Mouse (Mus musculus) liver, postnatal 0 days (tissue): ENCODE results near the gene Cd109. TPM values are rescaled to one million over a fixed set of nuclear protein-coding genes. Genes with fewer than 3 reads are reported as not detected.
A peak's percentile ranks its signal among the peaks of the same experiment; 100 is the strongest.

Source experiments
- ATAC-seq: fragments of 200-750 bp; cut with Nextera tagmentation; 2 replicates; pipeline ENCODE4 v1.8.0; 2017; ENCODE audit warnings: mild to moderate bottlenecking, moderate library complexity
- DNase-seq: peaks from one replicate; pipeline ENCODE4 v3.0.0-alpha.2; 2016
- H3K27ac ChIP-seq: fragments of 300-500 bp; sonication (generic); 2 replicates; pipeline ENCODE4 v1.5.1; 2014; ENCODE audit warnings: antibody characterized with exemption, moderate library complexity, mild to moderate bottlenecking, low read depth
- H3K27me3 ChIP-seq: fragments of 300-500 bp; sonication (generic); 2 replicates; pipeline ENCODE4 v1.6.1; 2014; ENCODE audit warnings: low read length, control low read depth, mixed read lengths; ENCODE audit not compliant: insufficient read depth
- H3K36me3 ChIP-seq: fragments of 300-500 bp; sonication (generic); replicated peaks from 2 replicates; pipeline ENCODE4 v1.6.1; 2014; ENCODE audit warnings: mild to moderate bottlenecking, control low read depth, low read length, moderate library complexity, mixed read lengths; ENCODE audit not compliant: insufficient read depth
- H3K4me1 ChIP-seq: fragments of 300-500 bp; sonication (generic); 2 replicates; pipeline ENCODE4 v1.6.1; 2014; ENCODE audit warnings: antibody characterized with exemption, mild to moderate bottlenecking, control low read depth; ENCODE audit not compliant: insufficient read depth
- H3K4me2 ChIP-seq: fragments of 300-500 bp; sonication (generic); 2 replicates; pipeline ENCODE4 v1.6.1; 2014; ENCODE audit warnings: low read depth, mild to moderate bottlenecking, low read length, moderate library complexity, mixed read lengths
- H3K4me3 ChIP-seq: fragments of 300-500 bp; sonication (generic); 2 replicates; pipeline ENCODE4 v1.5.1; 2014; ENCODE audit warnings: low read depth, low read length
- H3K9ac ChIP-seq: fragments of 300-500 bp; sonication (generic); replicated peaks from 2 replicates; pipeline ENCODE4 v1.6.1; 2014; ENCODE audit warnings: mild to moderate bottlenecking, moderate library complexity
- H3K9me3 ChIP-seq: fragments of 300-500 bp; sonication (generic); 2 replicates; pipeline ENCODE4 v1.6.1; 2016; ENCODE audit warnings: mild to moderate bottlenecking, control low read depth, low read length, mixed read lengths
- CTCF ChIP-seq: sonication (generic); IDR thresholded peaks from 2 replicates; pipeline ENCODE4 v1.5.1; 2016; ENCODE audit warnings: antibody characterized with exemption, low read depth
- EP300 ChIP-seq: IDR thresholded peaks from 2 replicates; pipeline ENCODE4 v1.6.1; 2016; ENCODE audit warnings: antibody characterized with exemption, low read depth, mild to moderate bottlenecking
- WGBS: fragments of 180-500 bp; shearing (Covaris S2); extraction: QIAGEN DNeasy Blood & Tissue Kit; methylation state at CpG from one replicate; pipeline ENCODE4 v1.1.7; 2014; ENCODE audit not compliant: insufficient replicate concordance; 5-methylcytosine and 5-hydroxymethylcytosine counted together
- polyA plus RNA-seq: library from polyadenylated mRNA; unstranded; fragments of >200 nt; fragmentation: Nextera tagmentation; extraction: Ambion mirVana; gene quantifications from 2 replicates; pipeline ENCODE4 v1.2.1, GENCODE M21; 2015

Cd109 gene
- polyA plus RNA-seq, 1 experiment from 2014 or later: 0.04 TPM

DNA sequence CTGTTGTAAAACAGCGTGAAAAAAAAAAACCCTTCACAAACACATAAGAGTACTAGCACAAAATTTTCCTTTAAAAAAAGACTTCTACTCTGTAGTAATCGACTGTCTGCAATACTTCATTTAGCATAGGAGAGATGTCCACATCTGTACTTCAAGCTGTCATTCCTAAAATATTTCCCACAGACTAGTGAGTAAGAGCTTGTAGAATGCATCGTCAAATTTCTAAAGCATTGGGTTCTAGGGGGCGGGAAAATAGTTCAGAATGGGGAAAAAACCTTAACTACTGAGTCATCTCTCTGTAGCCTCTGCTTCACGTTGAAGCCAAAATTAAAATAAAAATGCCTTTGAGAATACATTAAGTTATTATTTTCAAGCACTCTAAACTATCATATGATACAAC is 42.2 kb downstream of the Cd109 start:
- Histone ChIP-seq H3K27me3 (no peaks in the 10 kb centered on the region), H3K36me3 (no peaks in the 10 kb centered on the region), H3K4me3 (no peak overlapping the region), H3K27ac (no peak overlapping the region), H3K9ac (no peak overlapping the region), H3K9me3 (no peaks in the 10 kb centered on the region), H3K4me1 (no peaks in the 10 kb centered on the region), H3K4me2 (no peak overlapping the region)
- DNase-seq: no peak
- 76% methylated on average over 5 of the region's 5 CpGs for WGBS
- TF ChIP-seq CTCF (no peak), EP300 (no peak)
- no peak for ATAC-seq

- TF ChIP-seq EP300 (no peak), CTCF (no peak)
- Histone ChIP-seq H3K9ac (no peak overlapping the region), H3K4me3 (no peak overlapping the region), H3K27me3 (no peaks in the 10 kb centered on the region), H3K27ac (no peak overlapping the region), H3K4me1 (no peaks in the 10 kb centered on the region), H3K4me2 (no peak overlapping the region), H3K9me3 (no peaks in the 10 kb centered on the region), H3K36me3 (no peaks in the 10 kb centered on the region)
- 76% methylated on average over 13 of the region's 13 CpGs for WGBS
- ATAC-seq (no peak), DNase-seq (no peak)
Observed at GRCm38 (mm10) chr9:78671446-78671985, 56.2 kb downstream of the Cd109 start.

DNA sequence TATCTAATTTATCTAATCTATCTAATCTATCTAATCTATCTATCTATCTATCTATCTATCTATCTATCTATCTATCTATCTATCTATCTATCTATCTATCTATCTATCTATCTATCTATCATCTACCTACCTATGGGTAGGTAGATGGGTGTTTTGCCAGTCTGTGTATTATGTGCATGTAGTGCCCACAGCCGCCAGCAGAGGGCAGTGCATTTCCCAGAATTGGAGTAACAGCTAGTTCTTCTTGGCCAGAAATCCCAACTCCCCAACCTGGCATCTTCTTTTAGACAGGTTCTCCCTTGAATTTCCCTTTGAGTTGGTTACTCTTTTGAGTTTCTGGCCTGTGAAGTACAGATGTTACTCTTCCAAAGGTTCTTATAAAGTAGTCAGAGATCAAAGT is 85.3 kb downstream of the Cd109 start:
- H3K9ac ChIP-seq: no peak overlapping the region
- no peaks in the 10 kb centered on the region for H3K27me3 ChIP-seq
- DNase-seq (peak; percentile 66), ATAC-seq (no peak)
- H3K36me3 ChIP-seq: no peaks in the 10 kb centered on the region
- TF ChIP-seq EP300 (no peak), CTCF (peak; percentile 78)
- H3K4me3 ChIP-seq: no peak overlapping the region
- no peaks in the 10 kb centered on the region for H3K9me3 ChIP-seq
- no peak overlapping the region for H3K27ac ChIP-seq
- no peak overlapping the region for H3K4me2 ChIP-seq
- 6% methylated on average over 1 of the region's 1 CpGs for WGBS
- no peaks in the 10 kb centered on the region for H3K4me1 ChIP-seq

GRCm38 (mm10) chr9:78702509-78703239 is 87.3 kb downstream of the Cd109 start:
- TF ChIP-seq EP300: no peak
- TF ChIP-seq CTCF: no peak
- Histone ChIP-seq H3K27me3 (no peaks in the 10 kb centered on the region), H3K9ac (no peak overlapping the region), H3K36me3 (no peaks in the 10 kb centered on the region), H3K4me1 (no peaks in the 10 kb centered on the region), H3K4me3 (no peak overlapping the region), H3K9me3 (no peaks in the 10 kb centered on the region), H3K4me2 (no peak overlapping the region), H3K27ac (no peak overlapping the region)
- WGBS: 82% methylated on average over 12 of the region's 12 CpGs
- no peak for ATAC-seq
- DNase-seq: no peak

DNA sequence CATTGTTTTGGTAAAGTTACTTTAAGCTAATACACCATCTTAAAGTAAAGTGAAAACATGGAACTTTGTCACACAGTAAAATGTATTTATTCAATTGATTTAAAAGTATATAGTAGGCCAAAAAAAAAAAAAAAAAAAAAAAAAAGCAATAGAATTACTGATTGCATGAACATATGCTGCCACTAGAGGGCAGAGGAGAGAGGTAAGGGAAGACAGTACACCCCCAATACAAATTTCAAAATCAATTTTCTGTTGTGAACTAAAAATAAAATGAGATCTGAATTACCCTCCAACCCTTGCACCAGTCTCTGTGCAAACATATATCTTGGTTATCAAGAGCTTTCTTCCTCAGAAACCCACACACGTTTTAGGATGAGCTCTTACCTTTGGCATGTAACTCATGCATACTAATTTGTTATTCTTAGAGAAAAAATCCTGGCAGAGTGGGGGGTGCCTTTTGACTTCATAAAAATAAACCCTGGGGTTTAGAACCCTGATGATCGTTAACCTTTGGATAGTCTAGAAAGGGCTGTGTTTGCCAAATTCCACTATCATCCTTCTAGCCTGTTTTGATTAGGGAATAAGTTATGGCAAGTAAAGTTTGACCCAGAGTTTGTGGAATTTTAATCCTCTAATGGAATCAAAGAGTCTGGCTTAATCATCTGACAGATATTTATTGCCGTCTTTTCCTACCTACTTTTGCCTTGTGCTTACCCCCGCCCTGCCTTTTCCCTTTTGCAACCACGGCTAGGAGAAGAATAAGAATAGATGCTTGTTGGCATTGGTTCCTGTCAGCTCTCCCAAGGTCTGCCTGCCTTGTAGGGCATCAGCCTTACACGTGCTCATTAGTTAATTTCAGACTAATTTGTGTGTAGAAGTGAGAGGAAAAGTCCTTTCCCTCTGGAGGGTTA is 105.8 kb downstream of the Cd109 start:
- Histone ChIP-seq H3K9me3 (no peaks in the 10 kb centered on the region), H3K9ac (no peak overlapping the region), H3K4me3 (no peak overlapping the region), H3K27ac (no peak overlapping the region), H3K4me1 (no peaks in the 10 kb centered on the region), H3K36me3 (no peaks in the 10 kb centered on the region), H3K27me3 (no peaks in the 10 kb centered on the region), H3K4me2 (no peak overlapping the region)
- no peak for ATAC-seq
- WGBS: 67% methylated on average over 6 of the region's 6 CpGs
- no peak for DNase-seq
- TF ChIP-seq CTCF (peak; percentile 40), EP300 (no peak)

DNA sequence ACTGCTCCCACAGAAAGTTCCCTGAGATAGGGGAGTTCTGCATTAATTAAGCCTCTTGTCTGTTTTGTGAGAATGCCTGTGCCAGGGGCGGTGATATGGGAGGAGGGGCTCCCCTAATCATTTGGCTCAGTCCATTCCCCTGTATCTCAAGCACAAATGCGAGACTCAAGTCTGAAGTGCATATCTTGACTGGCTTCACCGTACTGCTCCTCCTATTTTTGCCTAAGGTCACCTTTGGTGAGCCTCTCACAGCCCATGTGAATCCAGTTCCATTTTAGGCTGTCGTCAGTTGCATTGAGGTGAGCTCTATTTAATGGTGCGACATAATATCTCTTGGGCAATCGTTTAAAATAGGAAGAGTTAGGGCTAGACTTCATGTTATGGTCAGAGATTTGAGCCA is 116.6 kb downstream of the Cd109 start:
- no peaks in the 10 kb centered on the region for H3K27me3 ChIP-seq
- 70% methylated on average over 6 of the region's 6 CpGs for whole genome bisulfite sequencing
- H3K9ac ChIP-seq: no peak overlapping the region
- no peaks in the 10 kb centered on the region for H3K36me3 ChIP-seq
- no peaks in the 10 kb centered on the region for H3K4me1 ChIP-seq
- no peak for DNase-seq
- H3K27ac ChIP-seq: no peak overlapping the region
- H3K4me2 ChIP-seq: no peak overlapping the region
- H3K9me3 ChIP-seq: no peaks in the 10 kb centered on the region
- TF ChIP-seq CTCF (no peak), EP300 (no peak)
- H3K4me3 ChIP-seq: no peak overlapping the region
- no peak for ATAC-seq
